Mouse (Mus musculus): ENCODE measurements around the gene Hist1h2aa. TPM values are rescaled to one million over a fixed set of nuclear protein-coding genes. Genes with fewer than 3 reads are reported as not detected.

The Hist1h2aa gene
- total and polyA plus RNA-seq, 3 experiments = not detected

- no peak overlapping the region for H3K4me3 ChIP-seq (replicated peaks in 1 of 3; ENCODE audit: low read depth in 2 of 3, low read length in 2 of 3, poor library complexity in 1 of 3)
- peak; percentile 87 for DNase-seq (ENCODE audit: extremely low read depth)
- H3K27me3 ChIP-seq (replicated peaks) = no peaks in the 10 kb centered on the region
- H3K4me2 ChIP-seq (ENCODE audit: insufficient read depth, low read depth, poor library complexity, severe bottlenecking) = peak overlapping the region; percentile 59
- H3K9me3 ChIP-seq (replicated peaks; ENCODE audit: low read length) = no peaks in the 10 kb centered on the region
- in situ Hi-C loops (cut with MboI; ENCODE audit: low pct_ligation_motif_present, low pct_unique_long_range_greater_than_20kb, low sequenced_read_pairs) = no loop called here
- peak; percentile 82 for TF ChIP-seq NRF1 (IDR thresholded peaks at IDR 0.05; ENCODE audit: low read depth, low read length)
- no peak for TF ChIP-seq GABPA (IDR thresholded peaks at IDR 0.05; ENCODE audit: insufficient replicate concordance, low read depth, low read length)
- peak; percentile 76 for TF ChIP-seq ELF1 (IDR thresholded peaks at IDR 0.05; ENCODE audit: low read depth, low read length)
- TF ChIP-seq JUND (conservative IDR thresholded peaks at IDR 0.05; ENCODE audit: low read depth, low read length) = no peak
- peaks cover 0 to 42% of the 10 kb centered on the region in 2 experiments; a peak in 3 of 4 replicates for H3K4me1 ChIP-seq (ENCODE audit: control insufficient read depth in 1 of 2, insufficient read depth in 2 of 2)
- no peak overlapping the region for H3K27ac ChIP-seq (ENCODE audit: insufficient read depth, low read depth)
- no peaks in the 10 kb centered on the region for H3K36me3 ChIP-seq (replicated peaks in 1 of 2; ENCODE audit: control insufficient read depth in 1 of 2, insufficient read depth in 1 of 2, low read length in 1 of 2)
- H3K9ac ChIP-seq (ENCODE audit: insufficient read depth, low read depth) = no peak overlapping the region
- H3K79me2 ChIP-seq (replicated peaks; ENCODE audit: control insufficient read depth, extremely low read depth, insufficient read depth, poor library complexity, severe bottlenecking) = no peaks in the 10 kb centered on the region
- dilution Hi-C loops (cut with MboI; ENCODE audit: extremely low pct_ligation_motif_present, extremely low pct_unique_long_range_greater_than_20kb, low sequenced_read_pairs) = no loop called here
Observed at GRCm38 (mm10) chr13:23911335-23911734, 22.9 kb upstream of the Hist1h2aa start.

DNA sequence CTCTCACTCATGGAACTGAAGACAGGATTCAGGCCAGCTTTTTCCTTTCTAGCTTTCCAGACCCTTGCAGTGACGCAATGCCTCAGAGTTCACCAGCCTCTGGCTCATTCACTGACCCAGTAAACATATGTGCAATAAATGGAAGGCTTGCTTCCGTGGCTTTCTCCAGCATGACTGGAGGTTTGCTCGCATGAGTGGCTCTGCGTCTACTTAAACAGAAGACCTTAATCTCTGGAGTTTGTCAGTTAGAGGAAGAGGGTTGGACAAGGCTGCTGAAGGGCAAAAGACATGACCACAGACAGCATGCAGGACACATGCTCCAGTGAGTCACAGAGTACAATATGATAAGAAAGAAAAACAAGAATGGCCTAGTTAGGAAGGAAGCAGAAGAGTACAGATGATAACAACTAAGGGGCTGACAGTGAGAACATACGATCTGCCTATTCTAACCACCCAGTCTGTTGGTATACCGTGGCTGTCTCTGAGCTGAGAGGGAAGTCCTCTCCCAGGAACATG, 20.4 kb upstream of the Hist1h2aa start:
- peak; percentile 7 for DNase-seq (ENCODE audit: extremely low read depth)
- H3K4me2 ChIP-seq (ENCODE audit: insufficient read depth, low read depth, poor library complexity, severe bottlenecking) = no peak overlapping the region
- H3K27ac ChIP-seq (ENCODE audit: insufficient read depth, low read depth) = no peak overlapping the region
- H3K79me2 ChIP-seq (replicated peaks; ENCODE audit: control insufficient read depth, extremely low read depth, insufficient read depth, poor library complexity, severe bottlenecking) = no peaks in the 10 kb centered on the region
- in situ Hi-C loops (cut with MboI; ENCODE audit: low pct_ligation_motif_present, low pct_unique_long_range_greater_than_20kb, low sequenced_read_pairs) (no loop called here), dilution Hi-C loops (cut with MboI; ENCODE audit: extremely low pct_ligation_motif_present, extremely low pct_unique_long_range_greater_than_20kb, low sequenced_read_pairs) (no loop called here)
- TF ChIP-seq SIN3A (IDR thresholded peaks at IDR 0.05; ENCODE audit: low read length) (no peak), KAT2A (IDR thresholded peaks at IDR 0.05; ENCODE audit: insufficient replicate concordance, low read length) (no peak), RAD21 (IDR thresholded peaks at IDR 0.05; ENCODE audit: low read depth, low read length) (no peak)
- no peaks in the 10 kb centered on the region for H3K9me3 ChIP-seq (replicated peaks; ENCODE audit: low read length)
- no peak overlapping the region for H3K4me3 ChIP-seq (replicated peaks in 1 of 3; ENCODE audit: low read depth in 2 of 3, low read length in 2 of 3, poor library complexity in 1 of 3)
- no peaks in the 10 kb centered on the region for H3K27me3 ChIP-seq (replicated peaks)
- peaks cover 0 to 36% of the 10 kb centered on the region in 2 experiments; a peak in 3 of 4 replicates for H3K4me1 ChIP-seq (ENCODE audit: control insufficient read depth in 1 of 2, insufficient read depth in 2 of 2)
- H3K9ac ChIP-seq (ENCODE audit: insufficient read depth, low read depth) = no peak overlapping the region
- no peaks in the 10 kb centered on the region for H3K36me3 ChIP-seq (replicated peaks in 1 of 2; ENCODE audit: control insufficient read depth in 1 of 2, insufficient read depth in 1 of 2, low read length in 1 of 2)

GRCm38 (mm10) chr13:23914376-23915167, 19.7 kb upstream of the Hist1h2aa start, which contains the start of gene Slc17a4:
Gene Slc17a4 (minus strand): TSS chr13:23915009.
- H3K4me3 ChIP-seq (replicated peaks in 1 of 3; ENCODE audit: low read depth in 2 of 3, low read length in 2 of 3, poor library complexity in 1 of 3) = no peak within 1 kb of the TSS
- H3K36me3 ChIP-seq (replicated peaks in 1 of 2; ENCODE audit: control insufficient read depth in 1 of 2, insufficient read depth in 1 of 2, low read length in 1 of 2) = no peaks in the 10 kb centered on the region
- TF ChIP-seq SIN3A (IDR thresholded peaks at IDR 0.05; ENCODE audit: low read length) (no peak), EP300 (IDR thresholded peaks at IDR 0.05; ENCODE audit: low read length) (no peak), ELF1 (IDR thresholded peaks at IDR 0.05; ENCODE audit: low read depth, low read length) (no peak), MAX (IDR thresholded peaks at IDR 0.05; ENCODE audit: low read length) (no peak), CHD2 (IDR thresholded peaks at IDR 0.05; ENCODE audit: low read length) (no peak), TBP (conservative IDR thresholded peaks at IDR 0.05; ENCODE audit: low read depth, low read length) (no peak), JUND (conservative IDR thresholded peaks at IDR 0.05; ENCODE audit: low read depth, low read length) (no peak), MXI1 (IDR thresholded peaks at IDR 0.05; ENCODE audit: low read depth, low read length) (no peak), CHD1 (IDR thresholded peaks at IDR 0.05; ENCODE audit: low read depth, low read length) (no peak), PAX5 (IDR thresholded peaks at IDR 0.05; ENCODE audit: low read length) (no peak), MYC (IDR thresholded peaks at IDR 0.05; ENCODE audit: low read depth, low read length) (no peak), ZMIZ1 (IDR thresholded peaks at IDR 0.05; ENCODE audit: low read depth, low read length) (no peak), POLR2A (IDR thresholded peaks at IDR 0.05; ENCODE audit: low read depth, low read length) (no peak), ZKSCAN1 (IDR thresholded peaks at IDR 0.05; ENCODE audit: borderline replicate concordance, low read depth, low read length) (no peak), POLR2AphosphoS2 (IDR thresholded peaks at IDR 0.05; ENCODE audit: low read depth, low read length) (no peak), TCF12 (IDR thresholded peaks at IDR 0.05; ENCODE audit: low read depth, low read length) (no peak), KAT2A (IDR thresholded peaks at IDR 0.05; ENCODE audit: insufficient replicate concordance, low read length) (no peak), NELFE (IDR thresholded peaks at IDR 0.05; ENCODE audit: low read depth, low read length) (no peak), NRF1 (IDR thresholded peaks at IDR 0.05; ENCODE audit: low read depth, low read length) (no peak)
- no peaks in the 10 kb centered on the region for H3K27me3 ChIP-seq (replicated peaks)
- peaks cover 0 to 36% of the 10 kb centered on the region in 2 experiments; a peak in 3 of 4 replicates for H3K4me1 ChIP-seq (ENCODE audit: control insufficient read depth in 1 of 2, insufficient read depth in 2 of 2)
- dilution Hi-C loops (cut with MboI; ENCODE audit: extremely low pct_ligation_motif_present, extremely low pct_unique_long_range_greater_than_20kb, low sequenced_read_pairs) = no loop called here
- no peak within 1 kb of the TSS for H3K9ac ChIP-seq (ENCODE audit: insufficient read depth, low read depth)
- no peaks in the 10 kb centered on the region for H3K9me3 ChIP-seq (replicated peaks; ENCODE audit: low read length)
- no peak for DNase-seq (ENCODE audit: extremely low read depth)
- no peak within 1 kb of the TSS for H3K4me2 ChIP-seq (ENCODE audit: insufficient read depth, low read depth, poor library complexity, severe bottlenecking)
- H3K79me2 ChIP-seq (replicated peaks; ENCODE audit: control insufficient read depth, extremely low read depth, insufficient read depth, poor library complexity, severe bottlenecking) = no peaks in the 10 kb centered on the region
- no peak within 1 kb of the TSS for H3K27ac ChIP-seq (ENCODE audit: insufficient read depth, low read depth)
- in situ Hi-C loops (cut with MboI; ENCODE audit: low pct_ligation_motif_present, low pct_unique_long_range_greater_than_20kb, low sequenced_read_pairs) = no loop called here

Measured in CH12.LX (cell line).